Mouse (Mus musculus) MEL (cell line): ENCODE results near the gene Myo1g.

Source experiments
- CHD2 ChIP-seq: IDR thresholded peaks from 2 replicates; pipeline ENCODE4 v1.6.1; 2011; ENCODE audit warnings: low read length, improper control_type of control experiment
- CTCF ChIP-seq, 3 experiments: IDR thresholded peaks in 2 of 3; conservative IDR thresholded peaks in 1 of 3; 2 replicates each; pipeline ENCODE4 v1.5.1; 2011 to 2012; ENCODE audit warnings: low read length in 3 of 3, low read depth in 2 of 3, mild to moderate bottlenecking in 2 of 3, improper control_type of control experiment in 1 of 3, inconsistent platforms in 1 of 3, mixed read lengths in 1 of 3, moderate library complexity in 1 of 3; ENCODE audit not compliant: control insufficient read depth in 1 of 3, insufficient read depth in 1 of 3, poor library complexity in 1 of 3, severe bottlenecking in 1 of 3
- E2F4 ChIP-seq: IDR thresholded peaks from 2 replicates; pipeline ENCODE4 v1.6.1; 2011; ENCODE audit warnings: low read depth, low read length, improper control_type of control experiment, borderline replicate concordance
- ETS1 ChIP-seq: IDR thresholded peaks from 2 replicates; pipeline ENCODE4 v1.6.1; 2012; ENCODE audit warnings: low read depth, mild to moderate bottlenecking, inconsistent platforms, low read length, improper control_type of control experiment, moderate library complexity
- KAT2A ChIP-seq: conservative IDR thresholded peaks from 2 replicates; pipeline ENCODE4 v1.6.1; 2012; ENCODE audit warnings: low read depth, low read length, improper control_type of control experiment, inconsistent platforms
- MAFK ChIP-seq: IDR thresholded peaks from 2 replicates; pipeline ENCODE4 v1.6.1; 2011; ENCODE audit warnings: low read depth, mild to moderate bottlenecking, low read length, improper control_type of control experiment, borderline replicate concordance
- POLR2A ChIP-seq, 2 experiments: IDR thresholded peaks; 2 replicates each; pipeline ENCODE4 v1.6.1; 2011 to 2012; ENCODE audit warnings: low read length in 2 of 2, mild to moderate bottlenecking in 2 of 2, control low read depth in 1 of 2, improper control_type of control experiment in 1 of 2, low read depth in 1 of 2, moderate library complexity in 1 of 2; ENCODE audit not compliant: control insufficient read depth in 1 of 2, insufficient read depth in 1 of 2, poor library complexity in 1 of 2
- SIN3A ChIP-seq: IDR thresholded peaks from 2 replicates; pipeline ENCODE4 v1.6.1; 2012; ENCODE audit warnings: low read length, improper control_type of control experiment, inconsistent platforms
- USF2 ChIP-seq, 2 experiments: IDR thresholded peaks; 2 replicates each; pipeline ENCODE4 v1.6.1; 2011 to 2012; ENCODE audit warnings: improper control_type of control experiment in 2 of 2, low read length in 2 of 2, borderline replicate concordance in 1 of 2, inconsistent platforms in 1 of 2, low read depth in 1 of 2, mild to moderate bottlenecking in 1 of 2; ENCODE audit not compliant: insufficient read depth in 1 of 2

DNA sequence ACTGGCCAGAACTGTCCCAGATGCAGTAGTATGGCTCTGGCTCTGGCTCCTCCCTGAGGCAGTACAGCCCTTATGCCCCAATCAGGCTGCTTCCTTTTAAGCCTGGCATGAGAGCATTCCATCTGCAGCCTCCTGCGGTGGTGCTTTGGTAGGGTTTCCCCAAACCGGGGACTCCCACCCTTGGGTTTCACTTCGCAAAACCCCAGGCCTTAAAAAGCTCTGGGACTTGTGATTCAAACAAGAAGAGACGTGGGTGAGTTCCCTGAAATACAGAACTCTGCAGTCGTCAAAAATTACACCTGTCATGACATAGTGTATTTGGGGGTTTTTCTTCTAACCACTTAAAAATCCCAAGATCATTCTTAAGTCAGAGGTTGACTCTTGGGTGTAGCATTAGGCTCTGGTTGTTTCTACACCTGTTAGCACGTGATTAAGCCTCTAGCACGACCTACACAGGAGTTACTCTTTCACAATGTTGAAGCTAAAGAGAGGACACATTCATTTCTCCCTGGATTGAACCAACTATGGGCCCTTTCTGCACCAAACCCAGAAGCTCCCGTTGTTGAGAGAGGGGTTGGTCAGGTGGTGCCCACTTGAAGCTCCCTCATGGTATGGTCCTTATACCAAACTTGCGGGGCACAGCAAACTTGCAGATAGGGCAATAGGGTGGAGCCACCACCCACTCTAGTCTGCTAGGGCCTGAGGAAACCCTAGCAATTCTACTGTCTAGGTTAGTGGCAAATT, 2.2 kb upstream of the Myo1g start:
- TF ChIP-seq E2F4 = no peak
- no peak; a peak in 1 of 4 replicates for TF ChIP-seq POLR2A (IDR thresholded peaks at IDR 0.05; ENCODE audit: control insufficient read depth in 1 of 2, insufficient read depth in 1 of 2, low read depth in 1 of 2, low read length in 2 of 2, poor library complexity in 1 of 2)
- TF ChIP-seq CTCF (IDR thresholded peaks at IDR 0.05 in 2 of 3, conservative IDR thresholded peaks at IDR 0.05 in 1 of 3; ENCODE audit: control insufficient read depth in 1 of 3, insufficient read depth in 1 of 3, low read depth in 2 of 3, low read length in 3 of 3, poor library complexity in 1 of 3, severe bottlenecking in 1 of 3) = no peak
- TF ChIP-seq MAFK = no peak
- TF ChIP-seq ETS1 = no peak
- TF ChIP-seq USF2 (IDR thresholded peaks at IDR 0.05; ENCODE audit: borderline replicate concordance in 1 of 2, insufficient read depth in 1 of 2, low read depth in 1 of 2, low read length in 2 of 2) = no peak
- TF ChIP-seq KAT2A = no peak
- no peak for TF ChIP-seq SIN3A
- TF ChIP-seq CHD2 = no peak
